Mouse (Mus musculus): ENCODE data around the gene Hmga1.

The Hmga1 gene

DNA sequence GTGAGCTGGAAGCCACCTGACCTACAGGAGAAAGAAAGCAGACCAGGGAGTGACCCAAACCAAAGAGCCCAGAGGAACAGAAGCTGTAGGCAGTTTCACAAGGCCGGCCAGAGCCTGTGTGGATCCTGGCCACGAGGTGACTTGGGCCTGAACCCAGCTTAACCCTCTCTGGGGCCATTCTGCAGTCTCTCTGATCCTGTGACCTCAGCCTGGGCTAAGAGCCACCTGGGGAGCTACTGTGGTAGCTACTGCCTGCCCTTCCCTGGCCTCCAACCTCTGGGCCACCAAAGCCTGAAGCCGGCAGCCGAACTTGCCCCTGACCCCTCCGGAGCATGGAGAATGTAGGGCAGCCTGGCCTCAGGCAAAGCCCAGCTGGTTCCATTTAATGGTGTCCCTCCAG, 27.5 kb upstream of the Hmga1 start:
- no peak for DNase-seq (ENCODE audit: low spot score)

DNA sequence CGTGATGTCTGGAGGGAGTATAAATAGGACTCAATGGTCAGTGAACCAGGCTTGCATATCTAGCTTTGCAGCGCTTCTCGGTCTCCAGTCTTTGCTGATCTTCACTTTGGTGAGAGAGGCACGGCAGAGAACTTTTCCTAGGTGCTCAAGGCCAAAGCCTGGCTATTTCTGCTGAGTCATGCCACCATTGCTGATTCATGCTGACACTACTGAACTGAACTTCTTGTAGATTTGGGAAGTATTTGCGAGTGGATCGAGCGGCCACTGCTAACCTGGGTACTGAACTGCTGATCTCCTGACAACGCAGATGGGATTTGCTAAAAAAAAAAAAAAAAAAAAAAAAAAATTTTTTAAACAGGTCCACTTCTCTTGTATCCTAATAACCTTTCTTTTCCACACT, 24.2 kb upstream of the Hmga1 start:
- DNase-seq (ENCODE audit: low spot score) = no peak

DNA sequence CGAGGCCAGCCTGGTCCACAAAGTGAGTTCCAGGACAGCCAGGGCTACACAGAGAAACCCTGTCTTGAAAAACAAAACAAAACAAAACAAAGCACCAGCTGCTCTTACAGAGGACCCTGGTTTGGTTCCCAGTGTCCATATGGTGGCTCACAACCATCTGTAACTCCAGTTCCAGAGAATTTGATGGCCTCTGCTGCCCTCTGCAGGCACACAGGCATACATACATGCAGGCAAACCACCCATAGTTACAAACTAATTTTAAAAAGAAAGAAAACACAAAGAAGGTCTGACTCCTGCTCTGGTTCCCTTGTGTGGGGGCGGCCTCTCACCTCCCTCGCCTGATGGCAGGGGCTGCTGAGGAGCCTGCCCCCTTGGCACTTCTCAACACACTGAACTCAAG, 22.9 kb upstream of the Hmga1 start:
- no peak for DNase-seq (ENCODE audit: low spot score)

DNA sequence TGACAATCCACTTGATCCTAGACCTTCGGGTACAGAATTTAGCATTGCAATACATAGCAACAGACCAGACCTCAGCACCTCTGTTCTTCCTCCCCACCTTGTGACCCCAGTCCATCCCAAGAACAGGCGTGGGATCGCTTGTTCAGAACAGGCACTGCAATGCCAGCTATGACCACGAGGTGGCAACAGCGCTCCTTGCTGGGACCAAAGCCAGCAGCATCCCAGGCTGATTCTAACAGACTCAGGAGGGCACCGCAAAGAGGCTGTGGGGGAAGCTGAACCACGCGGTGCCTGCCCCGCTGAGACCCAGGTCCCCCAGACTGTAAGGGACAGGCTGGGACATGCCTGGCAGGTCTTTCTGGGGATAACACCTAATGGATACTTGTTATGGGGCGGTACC, 21.6 kb upstream of the Hmga1 start:
- peak; percentile 96 for DNase-seq (ENCODE audit: low spot score)

DNA sequence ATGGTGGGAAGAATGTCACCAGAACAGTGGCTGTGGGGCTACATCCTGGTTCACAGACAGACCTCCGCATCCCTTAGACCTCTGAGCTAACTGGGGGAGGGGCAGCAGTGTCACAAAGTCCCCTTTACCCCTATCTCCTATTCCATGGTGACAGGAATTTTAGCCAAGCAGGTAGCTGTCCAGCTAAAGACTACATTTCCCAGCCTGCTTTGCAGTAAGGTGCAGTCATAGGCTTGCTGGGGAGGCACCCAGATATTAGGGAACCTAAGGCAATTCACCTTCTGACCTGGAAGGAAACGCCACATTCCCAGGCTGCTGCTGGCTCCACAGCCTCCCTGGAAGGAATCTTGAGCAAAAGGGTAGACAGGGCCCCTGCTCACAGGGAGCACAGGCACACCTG, 15.0 kb upstream of the Hmga1 start:
- DNase-seq (ENCODE audit: low spot score) = no peak

DNA sequence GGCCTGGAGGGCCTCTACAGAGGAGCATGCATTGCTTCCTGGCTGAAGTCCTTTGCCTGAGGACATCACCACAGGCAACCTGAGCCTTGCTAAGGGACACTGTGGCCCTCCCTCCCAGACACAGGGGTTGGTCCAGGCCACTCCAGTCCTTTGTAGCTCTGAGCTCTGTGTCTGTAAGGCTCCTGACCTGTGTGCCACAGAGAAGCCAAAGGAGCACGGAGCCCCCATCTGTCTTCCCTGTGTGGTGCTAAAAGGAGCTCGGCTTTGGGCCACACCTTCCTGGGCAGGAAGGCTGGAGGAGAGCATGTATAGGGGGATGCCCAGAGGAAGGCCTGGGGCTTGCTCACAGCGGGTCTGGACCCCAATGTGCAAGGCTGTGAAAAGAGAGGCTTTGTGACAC, 14.3 kb upstream of the Hmga1 start:
- DNase-seq (ENCODE audit: low spot score) = no peak

GRCm38 (mm10) chr17:27544551-27544950, 11.7 kb upstream of the Hmga1 start:
- no peak for DNase-seq (ENCODE audit: low spot score)

- DNase-seq (ENCODE audit: low spot score) = no peak
These were observed 10.3 kb upstream of the Hmga1 start for GRCm38 (mm10) chr17:27545991-27546390.

- DNase-seq (ENCODE audit: low spot score) = no peak
These were observed 9.7 kb upstream of the Hmga1 start for GRCm38 (mm10) chr17:27546574-27547085.

DNA sequence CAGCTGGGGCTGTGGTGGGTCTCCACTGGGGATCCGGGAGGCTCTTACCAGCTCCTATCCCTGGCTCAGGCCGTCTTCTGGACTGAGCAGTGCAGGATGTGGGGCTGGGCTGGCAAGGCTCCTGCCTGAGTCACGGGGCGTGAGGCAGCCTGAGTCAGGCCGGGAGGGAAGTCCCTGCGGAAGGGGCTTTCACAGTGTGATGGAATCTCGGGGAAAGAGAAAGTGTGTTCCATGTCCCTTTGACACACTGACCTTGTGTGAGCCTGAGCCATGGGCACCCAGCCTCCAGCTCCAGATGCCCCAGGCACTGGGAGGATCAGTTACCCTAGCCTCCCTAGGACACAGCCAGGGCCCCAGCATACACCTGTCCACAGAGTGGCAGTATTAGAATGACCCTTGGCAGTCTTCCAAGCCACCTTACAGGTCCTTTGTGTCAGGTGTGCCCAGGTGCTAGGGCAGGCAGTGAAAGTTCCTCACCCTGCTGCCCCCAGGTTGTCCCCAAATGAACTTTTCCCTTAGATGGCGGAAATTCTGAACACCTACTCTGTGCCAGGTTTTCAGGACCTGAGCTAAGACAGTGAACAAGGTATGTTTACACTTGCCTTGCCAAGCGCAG, 8.9 kb upstream of the Hmga1 start:
- DNase-seq (ENCODE audit: low spot score) = no peak

GRCm38 (mm10) chr17:27549234-27549633, 7.1 kb upstream of the Hmga1 start:
- DNase-seq (ENCODE audit: low spot score) = peak; percentile 75

GRCm38 (mm10) chr17:27551393-27551940, 4.8 kb upstream of the Hmga1 start:
- DNase-seq (ENCODE audit: low spot score) = no peak

DNA sequence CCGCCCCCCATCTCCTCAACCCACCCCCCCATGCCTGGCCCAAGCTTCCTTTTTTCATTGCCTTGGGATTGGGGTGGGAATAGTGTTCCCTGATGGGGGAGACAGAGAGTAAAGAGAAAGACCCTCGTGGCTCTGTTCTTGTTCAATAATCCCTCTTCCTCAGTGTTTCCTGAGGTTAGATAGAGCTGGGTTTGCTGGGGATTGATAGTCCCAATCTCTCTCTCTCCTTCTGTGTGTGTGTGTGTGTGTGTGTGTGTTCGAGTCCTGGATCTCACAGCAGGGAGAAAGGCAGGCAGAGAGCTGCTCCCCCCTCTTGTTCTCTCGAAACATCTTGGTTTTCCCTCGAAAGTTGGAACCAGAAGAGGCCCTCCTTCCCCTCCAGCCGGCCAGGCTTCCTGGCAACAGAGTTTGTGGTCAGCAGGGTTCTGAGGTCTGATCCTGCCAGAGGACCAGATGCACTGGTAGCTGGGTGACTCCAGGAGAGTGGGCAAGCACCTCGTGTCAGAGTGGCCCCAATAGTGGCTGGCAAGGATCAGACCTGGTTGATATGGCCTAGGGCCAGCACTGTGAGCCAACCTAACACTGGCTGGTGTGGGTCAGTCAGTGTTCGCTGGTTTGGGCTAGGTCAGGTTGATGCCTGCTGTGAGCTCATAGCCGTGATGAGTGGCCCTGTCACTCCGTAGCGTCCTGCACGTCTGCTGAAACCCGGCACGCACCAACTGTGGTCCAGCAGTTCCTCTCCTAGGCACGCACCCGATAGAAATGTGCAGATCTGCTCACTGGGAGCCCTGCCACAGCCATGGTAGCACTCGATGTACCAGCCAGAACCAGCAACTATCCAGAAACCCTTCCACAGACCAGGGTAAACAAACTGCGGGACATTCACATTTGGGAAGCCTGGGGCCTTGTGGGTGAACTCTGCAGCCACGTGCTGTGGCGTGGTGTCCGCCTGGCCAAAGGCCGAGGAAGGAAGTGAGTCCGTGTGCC, 3.8 kb upstream of the Hmga1 start:
- no peak for DNase-seq (ENCODE audit: low spot score)

GRCm38 (mm10) chr17:27554062-27554960, 2.0 kb upstream of the Hmga1 start:
- no peak for DNase-seq (ENCODE audit: low spot score)

GRCm38 (mm10) chr17:27555075-27555511, 1.2 kb upstream of the Hmga1 start:
- peak; percentile 80 for DNase-seq (ENCODE audit: low spot score)

- peak; percentile 84 for DNase-seq (ENCODE audit: low spot score)
These were observed 655 bp upstream of the Hmga1 start for GRCm38 (mm10) chr17:27555512-27556172.

- DNase-seq (ENCODE audit: low spot score) = peak; percentile 80
These were observed 1.1 kb downstream of the Hmga1 start for GRCm38 (mm10) chr17:27557181-27557926.

- DNase-seq (ENCODE audit: low spot score) = peak; percentile 75
These were observed 1.8 kb downstream of the Hmga1 start for GRCm38 (mm10) chr17:27557927-27558661.

- DNase-seq (ENCODE audit: low spot score) = no peak
These were observed 2.5 kb downstream of the Hmga1 start for GRCm38 (mm10) chr17:27558845-27559244.

DNA sequence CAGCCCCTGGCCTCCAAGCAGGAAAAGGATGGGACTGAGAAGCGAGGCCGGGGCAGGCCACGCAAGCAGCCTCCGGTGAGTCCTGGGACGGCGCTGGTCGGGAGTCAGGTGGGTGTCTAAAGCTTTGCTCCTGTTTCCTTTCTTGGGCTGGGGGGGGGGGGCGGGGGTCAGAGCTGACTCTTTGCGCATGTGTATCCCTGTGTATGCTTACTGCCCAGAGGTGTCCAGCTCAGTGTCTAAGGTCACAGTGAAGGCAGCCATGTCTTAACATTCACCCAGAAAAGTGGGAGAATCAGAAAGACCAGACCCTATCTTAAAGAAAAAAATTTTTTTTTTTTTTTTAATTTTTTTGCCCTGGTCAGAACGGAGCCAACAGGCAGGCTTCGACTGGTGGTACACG, 3.3 kb downstream of the Hmga1 start:
- DNase-seq (ENCODE audit: low spot score) = no peak

Measured in retina, embryonic 14.5 days (tissue).